Mouse (Mus musculus): ENCODE measurements around the gene Ly6g6f. TPM values are rescaled to one million over a fixed set of nuclear protein-coding genes. Genes with fewer than 3 reads are reported as not detected.

Ly6g6f gene
- polyA plus RNA-seq, 1 experiment from 2014 or later, result not detected

- Histone ChIP-seq H3K27ac (peak overlapping the region; percentile 98), H3K4me3 (replicated peaks; ENCODE audit: low read depth, low read length) (peak overlapping the region; percentile 50), H3K4me1 (replicated peaks; ENCODE audit: insufficient read depth, low read length) (peaks cover 22% of the 10 kb centered on the region), H3K27me3 (ENCODE audit: insufficient read depth, low read length) (no peaks in the 10 kb centered on the region), H3K4me2 (ENCODE audit: low read length) (peak overlapping the region; percentile 81), H3K9ac (ENCODE audit: low read depth, low read length) (peak overlapping the region; percentile 77), H3K9me3 (replicated peaks; ENCODE audit: low read length) (no peaks in the 10 kb centered on the region), H3K36me3 (ENCODE audit: insufficient read depth, low read length) (peaks cover 35% of the 10 kb centered on the region)
- 0 out of 2 replicates have a peak, but pooled peaks have one; percentile 1 for TF ChIP-seq CTCF (IDR thresholded peaks at IDR 0.05; ENCODE audit: low read depth)
- WGBS, result 1% methylated on average over 21 of the region's 21 CpGs
- DNase-seq (ENCODE audit: low spot score) (peak; percentile 95), ATAC-seq (replicated peaks; ENCODE audit: low FRiP score, low read depth) (peak; percentile 65)
Observed at GRCm38 (mm10) chr17:35051156-35052086, 34.0 kb downstream of the Ly6g6f start.

GRCm38 (mm10) chr17:35050126-35050750 is 35.2 kb downstream of the Ly6g6f start:
- H3K27me3 ChIP-seq (ENCODE audit: insufficient read depth, low read length), result no peaks in the 10 kb centered on the region
- no peaks in the 10 kb centered on the region for H3K9me3 ChIP-seq (replicated peaks; ENCODE audit: low read length)
- H3K9ac ChIP-seq (ENCODE audit: low read depth, low read length), result peak overlapping the region; percentile 77
- peak overlapping the region; percentile 98 for H3K27ac ChIP-seq
- H3K36me3 ChIP-seq (ENCODE audit: insufficient read depth, low read length), result peaks cover 25% of the 10 kb centered on the region
- no peak; the same call in 1 of the 2 replicates for ATAC-seq (replicated peaks; ENCODE audit: low FRiP score, low read depth)
- under 1% methylated on average over 27 of the region's 27 CpGs for WGBS
- H3K4me3 ChIP-seq (replicated peaks; ENCODE audit: low read depth, low read length), result peak overlapping the region; percentile 50
- TF ChIP-seq CTCF (IDR thresholded peaks at IDR 0.05; ENCODE audit: low read depth), result no peak
- peak overlapping the region; percentile 81 for H3K4me2 ChIP-seq (ENCODE audit: low read length)
- DNase-seq (ENCODE audit: low spot score), result peak; percentile 92
- H3K4me1 ChIP-seq (replicated peaks; ENCODE audit: insufficient read depth, low read length), result peaks cover 29% of the 10 kb centered on the region

- Histone ChIP-seq H3K9me3 (replicated peaks; ENCODE audit: low read length) (no peaks in the 10 kb centered on the region), H3K27me3 (ENCODE audit: insufficient read depth, low read length) (no peaks in the 10 kb centered on the region), H3K4me2 (ENCODE audit: low read length) (peak within 1 kb of the TSS; percentile 81), H3K4me1 (replicated peaks; ENCODE audit: insufficient read depth, low read length) (peaks cover 32% of the 10 kb centered on the region), H3K36me3 (ENCODE audit: insufficient read depth, low read length) (peaks cover 20% of the 10 kb centered on the region), H3K9ac (ENCODE audit: low read depth, low read length) (peak within 1 kb of the TSS; percentile 77), H3K27ac (peak within 1 kb of the TSS; percentile 98), H3K4me3 (replicated peaks; ENCODE audit: low read depth, low read length) (peak within 1 kb of the TSS; percentile 50)
- ATAC-seq (replicated peaks; ENCODE audit: low FRiP score, low read depth) (peak; percentile 27; the same call in 1 of the 2 replicates), DNase-seq (ENCODE audit: low spot score) (peak; percentile 94)
- TF ChIP-seq CTCF (IDR thresholded peaks at IDR 0.05; ENCODE audit: low read depth), result peak; percentile 55
- WGBS, result under 1% methylated on average over 11 of the region's 11 CpGs
Observed at GRCm38 (mm10) chr17:35049561-35050016, 35.8 kb downstream of the Ly6g6f start, which contains the start of gene Clic1. Gene Clic1 (plus strand): TSS chr17:35049966.

GRCm38 (mm10) chr17:35048932-35049440 is 36.4 kb downstream of the Ly6g6f start:
- Histone ChIP-seq H3K4me1 (replicated peaks; ENCODE audit: insufficient read depth, low read length) (peaks cover 32% of the 10 kb centered on the region), H3K27me3 (ENCODE audit: insufficient read depth, low read length) (no peaks in the 10 kb centered on the region), H3K4me3 (replicated peaks; ENCODE audit: low read depth, low read length) (no peak overlapping the region), H3K36me3 (ENCODE audit: insufficient read depth, low read length) (peaks cover 16% of the 10 kb centered on the region), H3K27ac (peak overlapping the region; percentile 98), H3K9me3 (replicated peaks; ENCODE audit: low read length) (no peaks in the 10 kb centered on the region), H3K4me2 (ENCODE audit: low read length) (peak overlapping the region; percentile 81), H3K9ac (ENCODE audit: low read depth, low read length) (peak overlapping the region; percentile 77; the same call in 1 of the 2 replicates)
- DNase-seq (ENCODE audit: low spot score) (no peak), ATAC-seq (replicated peaks; ENCODE audit: low FRiP score, low read depth) (no peak)
- WGBS, result 67% methylated on average over 5 of the region's 5 CpGs
- no peak for TF ChIP-seq CTCF (IDR thresholded peaks at IDR 0.05; ENCODE audit: low read depth)

- ATAC-seq (replicated peaks; ENCODE audit: low FRiP score, low read depth) (no peak), DNase-seq (ENCODE audit: low spot score) (peak; percentile 63)
- H3K4me2 ChIP-seq (ENCODE audit: low read length), result peak overlapping the region; percentile 36
- H3K4me1 ChIP-seq (replicated peaks; ENCODE audit: insufficient read depth, low read length), result peaks cover 32% of the 10 kb centered on the region
- TF ChIP-seq CTCF (IDR thresholded peaks at IDR 0.05; ENCODE audit: low read depth), result no peak
- H3K9me3 ChIP-seq (replicated peaks; ENCODE audit: low read length), result no peaks in the 10 kb centered on the region
- 27% methylated on average over 11 of the region's 11 CpGs for WGBS
- H3K27me3 ChIP-seq (ENCODE audit: insufficient read depth, low read length), result no peaks in the 10 kb centered on the region
- no peak overlapping the region for H3K4me3 ChIP-seq (replicated peaks; ENCODE audit: low read depth, low read length)
- H3K9ac ChIP-seq (ENCODE audit: low read depth, low read length), result no peak overlapping the region
- H3K27ac ChIP-seq, result peak overlapping the region; percentile 98
- H3K36me3 ChIP-seq (ENCODE audit: insufficient read depth, low read length), result peaks cover 11% of the 10 kb centered on the region; the same call in 1 of the 2 replicates
Observed at GRCm38 (mm10) chr17:35048149-35048931, 37.1 kb downstream of the Ly6g6f start.

All from kidney, postnatal 0 days (tissue).